Mouse (Mus musculus) intestine, embryonic 16.5 days (tissue): ENCODE data around the gene Tescl. TPM values are rescaled to one million over a fixed set of nuclear protein-coding genes. Genes with fewer than 3 reads are reported as not detected.

Experiments used
- ATAC-seq: fragments of 200-750 bp; cut with Nextera tagmentation; 2 replicates; pipeline ENCODE4 v1.8.0; 2017; ENCODE audit warnings: moderate TSS enrichment, moderate library complexity
- H3K27ac ChIP-seq: fragments of 300-500 bp; sonication (generic); 2 replicates; pipeline ENCODE4 v1.5.1; 2014; ENCODE audit warnings: mild to moderate bottlenecking, low read length
- H3K27me3 ChIP-seq: fragments of 300-500 bp; sonication (generic); replicated peaks from 2 replicates; pipeline ENCODE4 v1.6.1; 2014; ENCODE audit warnings: low read length, control low read depth, mixed read lengths; ENCODE audit not compliant: control insufficient read depth, insufficient read depth
- H3K36me3 ChIP-seq: fragments of 300-500 bp; sonication (generic); 2 replicates; pipeline ENCODE4 v1.6.1; 2014; ENCODE audit warnings: low read length, control low read depth; ENCODE audit not compliant: control insufficient read depth, insufficient read depth
- H3K4me1 ChIP-seq: fragments of 300-500 bp; sonication (generic); 2 replicates; pipeline ENCODE4 v1.6.1; 2014; ENCODE audit warnings: low read length, control low read depth, mixed read lengths; ENCODE audit not compliant: control insufficient read depth, insufficient read depth
- H3K4me2 ChIP-seq: fragments of 300-500 bp; sonication (generic); 2 replicates; pipeline ENCODE4 v1.6.1; 2014; ENCODE audit warnings: low read depth, low read length, control low read depth
- H3K4me3 ChIP-seq: fragments of 300-500 bp; sonication (generic); 2 replicates; pipeline ENCODE4 v1.5.1; 2014; ENCODE audit warnings: mild to moderate bottlenecking, low read length
- H3K9ac ChIP-seq: fragments of 300-500 bp; sonication (generic); 2 replicates; pipeline ENCODE4 v1.6.1; 2014; ENCODE audit warnings: low read depth, low read length
- H3K9me3 ChIP-seq: fragments of 300-500 bp; sonication (generic); 2 replicates; pipeline ENCODE4 v1.6.1; 2016; ENCODE audit warnings: low read length, control low read depth; ENCODE audit not compliant: control insufficient read depth
- WGBS: fragments of 180-500 bp; shearing (Covaris S2); extraction: QIAGEN DNeasy Blood & Tissue Kit; methylation state at CpG from one replicate; pipeline ENCODE4 v1.1.7; 2014; 5-methylcytosine and 5-hydroxymethylcytosine counted together
- microRNA-seq: library from miRNA; unstranded; fragments of <30 nt; microRNA quantifications from one replicate; pipeline ENCODE4, GENCODE M21; 2016
- polyA plus RNA-seq: library from polyadenylated mRNA; unstranded; fragments of >200 nt; fragmentation: Nextera tagmentation; extraction: Ambion mirVana; gene quantifications from 2 replicates; pipeline ENCODE4 v1.2.1, GENCODE M21; 2015

Tescl gene
- polyA plus RNA-seq, 1 experiment from 2014 or later, result not detected

GRCm38 (mm10) chr7:24287670-24288069, 46.1 kb downstream of the Tescl start:
- 87% methylated on average over 5 of the region's 5 CpGs for WGBS
- ATAC-seq, result no peak

GRCm38 (mm10) chr7:24286916-24287315, 46.8 kb downstream of the Tescl start:
- no peak overlapping the region for H3K27ac ChIP-seq
- H3K9me3 ChIP-seq, result 0 out of 2 replicates have a peak, but pooled peaks cover 4% of the 10 kb centered on the region
- no peak overlapping the region for H3K4me3 ChIP-seq
- H3K9ac ChIP-seq, result no peak overlapping the region
- WGBS, result 70% methylated on average over 4 of the region's 4 CpGs
- H3K4me2 ChIP-seq, result no peak overlapping the region
- no peaks in the 10 kb centered on the region for H3K27me3 ChIP-seq
- H3K36me3 ChIP-seq, result peaks cover 12% of the 10 kb centered on the region
- no peaks in the 10 kb centered on the region for H3K4me1 ChIP-seq
- ATAC-seq, result no peak

More at GRCm38 (mm10) chr7:24287670-24288069, 46.1 kb downstream of the Tescl start:
- Histone ChIP-seq H3K27ac (no peak overlapping the region), H3K27me3 (no peaks in the 10 kb centered on the region), H3K4me1 (no peaks in the 10 kb centered on the region), H3K9ac (no peak overlapping the region), H3K36me3 (peaks cover 17% of the 10 kb centered on the region), H3K4me2 (no peak overlapping the region), H3K4me3 (no peak overlapping the region), H3K9me3 (0 out of 2 replicates have a peak, but pooled peaks cover 4% of the 10 kb centered on the region)

GRCm38 (mm10) chr7:24286090-24286489, 47.6 kb downstream of the Tescl start:
- 54% methylated on average over 4 of the region's 4 CpGs for WGBS
- ATAC-seq, result no peak
- H3K36me3 ChIP-seq, result peaks cover 4% of the 10 kb centered on the region
- H3K4me2 ChIP-seq, result no peak overlapping the region
- no peaks in the 10 kb centered on the region for H3K4me1 ChIP-seq
- H3K27ac ChIP-seq, result no peak overlapping the region
- no peak overlapping the region for H3K9ac ChIP-seq
- H3K4me3 ChIP-seq, result no peak overlapping the region
- H3K27me3 ChIP-seq, result no peaks in the 10 kb centered on the region
- H3K9me3 ChIP-seq, result 0 out of 2 replicates have a peak, but pooled peaks cover 4% of the 10 kb centered on the region

Small RNA genes lying within 50 kb of the gene (microRNA-seq; reads per million reads assigned to microRNA genes)
- gene Gm27592, result not detected

Other genes with a start within 250 kb of the Tescl start
- 4.3 and 5.3 TPM in 2 replicates for gene Zfp112, start 221.6 kb downstream of the Tescl start, polyA plus RNA-seq
- 12.0 and 13.6 TPM in 2 replicates for gene Zfp235, start 199.8 kb downstream of the Tescl start, polyA plus RNA-seq
- gene Zfp114, start 158.9 kb downstream of the Tescl start, polyA plus RNA-seq, result 2.5 and 3.4 TPM in 2 replicates
- gene Zfp111, start 122.5 kb downstream of the Tescl start, polyA plus RNA-seq, result 6.7 and 8.2 TPM in 2 replicates
- gene Zfp109, start 96.4 kb downstream of the Tescl start, polyA plus RNA-seq, result 3.7 TPM in 2 replicates
- gene Zfp108, start 79.1 kb downstream of the Tescl start, polyA plus RNA-seq, result 2.4 and 2.9 TPM in 2 replicates
- 5.4 and 6.8 TPM in 2 replicates for gene Zfp93, start 63.5 kb downstream of the Tescl start, polyA plus RNA-seq
- gene Zfp61, start 32.7 kb downstream of the Tescl start, polyA plus RNA-seq, result 18.7 and 21.7 TPM in 2 replicates
- 6.0 and 7.3 TPM in 2 replicates for gene Zfp94, start 17.3 kb downstream of the Tescl start, polyA plus RNA-seq
- 0.10 TPM in 1 of 2 replicates, not detected in the other for gene Lypd5, start 15.3 kb upstream of the Tescl start, polyA plus RNA-seq
- gene Kcnn4, start 36.3 kb upstream of the Tescl start, polyA plus RNA-seq, result 2.5 and 4.3 TPM in 2 replicates
- gene Smg9, start 65.7 kb upstream of the Tescl start, polyA plus RNA-seq, result 20.4 and 22.0 TPM in 2 replicates
- 0.07 TPM in 1 of 2 replicates, not detected in the other for gene Irgc1, start 118.4 kb upstream of the Tescl start, polyA plus RNA-seq
- gene Plaur, start 128.5 kb upstream of the Tescl start, polyA plus RNA-seq, result 8.0 and 9.7 TPM in 2 replicates
- gene Cadm4, start 148.1 kb upstream of the Tescl start, polyA plus RNA-seq, result 1.2 and 1.5 TPM in 2 replicates
- gene Zfp428, start 173.1 kb upstream of the Tescl start, polyA plus RNA-seq, result 26.3 and 26.6 TPM in 2 replicates
- gene AC161166.1, start 178.5 kb upstream of the Tescl start, polyA plus RNA-seq, result 0.13 and 0.20 TPM in 2 replicates
- 3.3 and 4.1 TPM in 2 replicates for gene Irgq, start 196.8 kb upstream of the Tescl start, polyA plus RNA-seq
- 0.16 TPM in 1 of 2 replicates, not detected in the other for gene Pinlyp, start 212.2 kb upstream of the Tescl start, polyA plus RNA-seq
- gene Xrcc1, start 212.4 kb upstream of the Tescl start, polyA plus RNA-seq, result 79.8 and 88.1 TPM in 2 replicates